10 mouse cellular contexts compared by ENCODE assay signal in the genomic region with DNA sequence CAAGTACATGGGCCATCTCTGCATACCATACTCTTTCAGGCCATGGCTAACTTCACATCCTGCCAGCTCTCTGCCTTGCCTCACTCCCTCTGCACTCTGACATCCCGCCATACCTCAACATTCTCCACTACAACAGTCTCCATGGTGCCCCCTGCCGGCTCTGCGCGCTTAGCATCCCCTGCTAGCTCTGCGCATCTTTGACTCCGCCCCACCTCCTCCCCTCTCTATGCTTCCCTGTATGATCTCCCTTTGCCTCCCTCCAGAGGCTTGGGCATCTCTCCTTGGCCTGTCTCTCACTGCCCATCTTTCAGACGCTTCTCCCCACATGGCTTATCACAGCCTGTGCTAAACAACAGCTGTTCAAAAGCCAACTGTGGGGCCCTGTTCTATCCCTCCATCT.
DNase-seq lines count a peak whose midpoint lies in the region; ATAC-seq and TF ChIP-seq lines count a peak whose summit lies in the region.
"Had no signal": no experiment of that assay in that cellular context is flagged by ENCODE, and none has a peak within 500 bp of the region (broad histone marks: within the 10 kb centered on the region; RNA-seq: fewer than 3 reads in every experiment).

No protein-coding gene starts in this region.

- peak; percentile 71 for ATAC-seq in granulocyte monocyte progenitor cell, adult 5-6 weeks (replicated peaks; ENCODE audit: poor library complexity, severe bottlenecking)
- 0 out of 2 replicates have a peak, but pooled peaks have one; percentile 42 for ATAC-seq in kidney, embryonic 16.5 days (ENCODE audit: low FRiP score, low TSS enrichment)
- no peak for ATAC-seq in liver, embryonic 14.5 days (ENCODE audit: insufficient read depth)

- TF ChIP-seq EP300 in liver, embryonic 14.5 days (IDR thresholded peaks at IDR 0.05; ENCODE audit: low read depth): no peak

- 9% methylated on average over 7 of the region's 7 CpGs for WGBS in kidney, embryonic 16.5 days
- WGBS in liver, embryonic 14.5 days (ENCODE audit: insufficient replicate concordance): 5% methylated on average over 7 of the region's 7 CpGs

- peak; percentile 52 for DNase-seq in A20 (ENCODE audit: low read depth, low spot score)
- DNase-seq in adrenal gland, adult 8-10 months: peak; percentile 56
- DNase-seq in embryo, embryonic 11 days: peak; percentile 86
- peak; percentile 11 to 17 (median 14) for DNase-seq in liver, embryonic 14.5 days (ENCODE audit: low read depth in 3 of 3, low spot score in 3 of 3)
- peak; percentile 22 for DNase-seq in retina, adult 2 months (ENCODE audit: low read depth, low spot score)
- peak; percentile 85 for DNase-seq in thymus, postnatal 4 days

- no peaks in the 10 kb centered on the region for H3K4me1 ChIP-seq in kidney, embryonic 16.5 days (ENCODE audit: insufficient read depth, low read length)
- no peaks in the 10 kb centered on the region for H3K4me1 ChIP-seq in liver, embryonic 14.5 days (replicated peaks; ENCODE audit: control insufficient read depth in 2 of 2, insufficient read depth in 2 of 2, low read length in 1 of 2)

- H3K27me3 ChIP-seq in kidney, embryonic 16.5 days (ENCODE audit: insufficient read depth, low read length): no peaks in the 10 kb centered on the region
- no peaks in the 10 kb centered on the region for H3K27me3 ChIP-seq in liver, embryonic 14.5 days (ENCODE audit: control insufficient read depth, insufficient read depth, low read length)
- H3K27me3 ChIP-seq: embryonic facial prominence, embryonic 12.5 days; neural tube, embryonic 12.5 days had no signal

- no peak overlapping the region for H3K4me3 ChIP-seq in kidney, embryonic 16.5 days (ENCODE audit: low read length)
- H3K4me3 ChIP-seq in liver, embryonic 14.5 days (ENCODE audit: insufficient read depth in 1 of 2, low read depth in 2 of 2, low read length in 2 of 2): no peak overlapping the region
- H3K4me3 ChIP-seq: embryonic facial prominence, embryonic 12.5 days; neural tube, embryonic 12.5 days had no signal

- H3K36me3 ChIP-seq in kidney, embryonic 16.5 days (ENCODE audit: insufficient read depth, low read length): no peaks in the 10 kb centered on the region
- H3K36me3 ChIP-seq in liver, embryonic 14.5 days (replicated peaks; ENCODE audit: control insufficient read depth, insufficient read depth, low read depth): no peaks in the 10 kb centered on the region
- H3K36me3 ChIP-seq: embryonic facial prominence, embryonic 12.5 days; neural tube, embryonic 12.5 days had no signal

- no peaks in the 10 kb centered on the region for H3K9me3 ChIP-seq in kidney, embryonic 16.5 days (ENCODE audit: low read length)
- H3K9me3 ChIP-seq in liver, embryonic 14.5 days (ENCODE audit: control insufficient read depth, low read length): no peaks in the 10 kb centered on the region
- H3K9me3 ChIP-seq: embryonic facial prominence, embryonic 12.5 days; neural tube, embryonic 12.5 days had no signal

- TF ChIP-seq CTCF in liver, embryonic 14.5 days (IDR thresholded peaks at IDR 0.05; ENCODE audit: low read depth): peak; percentile 80

- no peak overlapping the region for H3K4me2 ChIP-seq in kidney, embryonic 16.5 days (replicated peaks; ENCODE audit: low read depth, low read length)
- H3K4me2 ChIP-seq in liver, embryonic 14.5 days (ENCODE audit: low read depth): no peak overlapping the region
- H3K4me2 ChIP-seq: embryonic facial prominence, embryonic 12.5 days; neural tube, embryonic 12.5 days had no signal

- no peak overlapping the region for H3K27ac ChIP-seq in kidney, embryonic 16.5 days (ENCODE audit: low read length)
- no peak overlapping the region for H3K27ac ChIP-seq in liver, embryonic 14.5 days
- H3K27ac ChIP-seq: embryonic facial prominence, embryonic 12.5 days; neural tube, embryonic 12.5 days had no signal

- H3K9ac ChIP-seq in kidney, embryonic 16.5 days (replicated peaks; ENCODE audit: low read length): no peak overlapping the region
- H3K9ac ChIP-seq in liver, embryonic 14.5 days (replicated peaks): no peak overlapping the region
- H3K9ac ChIP-seq: embryonic facial prominence, embryonic 12.5 days; neural tube, embryonic 12.5 days had no signal

Comparison
In these comparisons a context has a peak if more than half of its experiments do, and no peak if none do; other contexts are left out.
1. DNase-seq: peak in every context shown above with its lines; median percentile 86 in embryo, embryonic 11 days; 85 in thymus, postnatal 4 days; 56 in adrenal gland, adult 8-10 months; 52 in A20; 22 in retina, adult 2 months; 14 in liver, embryonic 14.5 days.